Mouse (Mus musculus): ENCODE results near the gene Comtd1. TPM values are rescaled to one million over a fixed set of nuclear protein-coding genes. Genes with fewer than 3 reads are reported as not detected.

The Comtd1 gene
- polyA plus RNA-seq, 1 experiment from 2014 or later: 87.0 TPM

- POLR2A ChIA-PET: no interaction called here
- no peak for ATAC-seq
- CTCF ChIA-PET: interaction anchor here (0.7 to 1.4 kb wide), 4 partner anchors 10 to 48 kb away, joined by 3 to 4 read pairs (median 4); no protein-coding TSS in a partner anchor
- no peak for DNase-seq (ENCODE audit: low read depth, low spot score)
- TF ChIP-seq CTCF (IDR thresholded peaks at IDR 0.05): no peak
- H3K27me3 ChIP-seq: no peaks in the 10 kb centered on the region
- in situ Hi-C loops (cut with MboI; ENCODE audit: low pct_unique_long_range_greater_than_20kb): loop anchor here (5.0 to 10.0 kb wide), 3 partner anchors 101 to 1551 kb away; partner anchors contain the start of genes Dusp13 and Samd8
These were observed 4.8 kb upstream of the Comtd1 start for GRCm38 (mm10) chr14:21853456-21854109.

- ChIA-PET CTCF (interaction anchor here (0.9 kb wide), 1 partner anchor 12 kb away, joined by 3 read pairs; no protein-coding TSS in a partner anchor), POLR2A (no interaction called here)
- ATAC-seq: no peak
- in situ Hi-C loops (cut with MboI; ENCODE audit: low pct_unique_long_range_greater_than_20kb): loop anchor here (5.0 to 10.0 kb wide), 3 partner anchors 100 to 1553 kb away; partner anchors contain the start of genes Dusp13 and Samd8
- DNase-seq (ENCODE audit: low read depth, low spot score): no peak
- H3K27me3 ChIP-seq: no peaks in the 10 kb centered on the region
- TF ChIP-seq CTCF (IDR thresholded peaks at IDR 0.05): no peak
These were observed 3.4 kb upstream of the Comtd1 start for GRCm38 (mm10) chr14:21851996-21852791.

- ATAC-seq (no peak), DNase-seq (ENCODE audit: low read depth, low spot score) (no peak)
- H3K27me3 ChIP-seq: no peaks in the 10 kb centered on the region
- CTCF ChIA-PET: no interaction called here
- POLR2A ChIA-PET: interaction anchor here (0.6 kb wide), 1 partner anchor 956 kb away, joined by 3 read pairs; no protein-coding TSS in a partner anchor
- TF ChIP-seq CTCF (IDR thresholded peaks at IDR 0.05): no peak
- in situ Hi-C loops (cut with MboI; ENCODE audit: low pct_unique_long_range_greater_than_20kb): loop anchor here (5.0 to 10.0 kb wide), 3 partner anchors 98 to 1554 kb away; partner anchors contain the start of genes Dusp13 and Samd8
These were observed 1.8 kb upstream of the Comtd1 start for GRCm38 (mm10) chr14:21850419-21851127.

- in situ Hi-C loops (cut with MboI; ENCODE audit: low pct_unique_long_range_greater_than_20kb): loop anchor here (5.0 to 10.0 kb wide), 4 partner anchors 37 to 1555 kb away; partner anchors contain the start of genes Dusp13 and Samd8
- DNase-seq (ENCODE audit: low read depth, low spot score): no peak
These were observed 994 bp upstream of the Comtd1 start for GRCm38 (mm10) chr14:21849524-21850418.

GRCm38 (mm10) chr14:21847381-21848165 is 1.2 kb downstream of the Comtd1 start:
- POLR2A ChIA-PET: interaction anchor here (1.0 to 2.7 kb wide), 6 partner anchors 10 to 96 kb away, joined by 3 to 13 read pairs (median 4); partner anchors contain the start of gene Dusp13

More at GRCm38 (mm10) chr14:21849524-21850418, 994 bp upstream of the Comtd1 start:
- CTCF ChIA-PET: interaction anchor here (1.3 to 2.4 kb wide), 2 partner anchors 28 to 59 kb away, joined by 3 to 10 read pairs; no protein-coding TSS in a partner anchor
- H3K27me3 ChIP-seq: no peaks in the 10 kb centered on the region
- no peak for TF ChIP-seq CTCF (IDR thresholded peaks at IDR 0.05)
- POLR2A ChIA-PET: interaction anchor here (0.6 kb wide), 1 partner anchor 957 kb away, joined by 3 read pairs; no protein-coding TSS in a partner anchor
- ATAC-seq: no peak

GRCm38 (mm10) chr14:21846827-21847380 is 1.9 kb downstream of the Comtd1 start:
- H3K27me3 ChIP-seq: no peaks in the 10 kb centered on the region
- ATAC-seq (no peak), DNase-seq (ENCODE audit: low read depth, low spot score) (no peak)
- in situ Hi-C loops (cut with MboI; ENCODE audit: low pct_unique_long_range_greater_than_20kb): loop anchor here (5.0 kb wide), 1 partner anchor 35 kb away; no protein-coding TSS in a partner anchor
- POLR2A ChIA-PET: interaction anchor here (0.6 to 2.7 kb wide), 5 partner anchors 9 to 730 kb away, joined by 3 to 13 read pairs (median 4); no protein-coding TSS in a partner anchor
- CTCF ChIA-PET: interaction anchor here (0.8 to 3.0 kb wide), 4 partner anchors 14 to 49 kb away, joined by 3 to 12 read pairs (median 7); no protein-coding TSS in a partner anchor
- no peak for TF ChIP-seq CTCF (IDR thresholded peaks at IDR 0.05)

More at GRCm38 (mm10) chr14:21847381-21848165, 1.2 kb downstream of the Comtd1 start:
- H3K27me3 ChIP-seq: no peaks in the 10 kb centered on the region
- in situ Hi-C loops (cut with MboI; ENCODE audit: low pct_unique_long_range_greater_than_20kb): loop anchor here (5.0 kb wide), 1 partner anchor 35 kb away; no protein-coding TSS in a partner anchor
- no peak for TF ChIP-seq CTCF (IDR thresholded peaks at IDR 0.05)
- no peak for DNase-seq (ENCODE audit: low read depth, low spot score)
- ATAC-seq: peak; percentile 5
- CTCF ChIA-PET: interaction anchor here (0.9 to 3.0 kb wide), 9 partner anchors 11 to 97 kb away, joined by 3 to 12 read pairs (median 4); partner anchors contain the start of genes Dusp13 and Samd8

GRCm38 (mm10) chr14:21843263-21843662 is 5.5 kb downstream of the Comtd1 start:
- ChIA-PET POLR2A (interaction anchor here (1.2 kb wide), 1 partner anchor 9 kb away, joined by 3 read pairs; no protein-coding TSS in a partner anchor), CTCF (interaction anchor here (1.3 to 1.7 kb wide), 4 partner anchors 11 to 101 kb away, joined by 3 to 5 read pairs (median 4); no protein-coding TSS in a partner anchor)
- no peaks in the 10 kb centered on the region for H3K27me3 ChIP-seq
- DNase-seq (ENCODE audit: low read depth, low spot score) (no peak), ATAC-seq (no peak)
- no peak for TF ChIP-seq CTCF (IDR thresholded peaks at IDR 0.05)
- in situ Hi-C loops (cut with MboI; ENCODE audit: low pct_unique_long_range_greater_than_20kb): no loop called here
